Mouse (Mus musculus) C2C12 (cell line): ENCODE results near the gene 1700003E16Rik.

ENCODE experiments used
- CEBPB ChIP-seq: IDR thresholded peaks from one replicate; pipeline ENCODE4 v1.6.1; 2011; ENCODE audit warnings: low read depth, mild to moderate bottlenecking, control low read depth, moderate library complexity
- CTCF ChIP-seq: IDR thresholded peaks from one replicate; pipeline ENCODE4 v1.5.1; 2011; ENCODE audit not compliant: control insufficient read depth, insufficient read depth, insufficient read length
- MAX ChIP-seq: IDR thresholded peaks from one replicate; pipeline ENCODE4 v1.6.1; 2011; ENCODE audit warnings: mild to moderate bottlenecking, control low read depth
- MYOD1 ChIP-seq: IDR thresholded peaks from one replicate; pipeline ENCODE4 v1.6.1; 2011; ENCODE audit warnings: low read depth; ENCODE audit not compliant: control insufficient read depth, insufficient read length

DNA sequence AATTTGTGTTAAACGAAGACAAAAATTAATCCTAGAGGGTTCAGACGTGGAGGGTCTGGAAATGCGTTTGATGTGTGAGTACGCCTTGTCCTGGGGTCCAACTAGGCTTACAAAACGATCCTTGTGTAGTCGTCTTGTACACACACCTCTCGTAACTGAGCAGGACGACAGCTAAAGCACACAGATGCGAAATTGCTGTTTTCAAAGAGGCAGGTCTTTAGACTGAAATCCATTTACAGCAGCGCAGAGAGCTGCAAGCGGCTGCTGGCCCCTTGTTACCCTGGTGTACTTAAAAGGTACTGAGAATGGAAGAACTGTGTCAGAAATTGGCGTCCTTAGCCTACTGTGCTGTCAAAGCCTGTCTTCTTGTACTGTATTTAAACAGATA, 10.0 kb downstream of the 1700003E16Rik start:
- TF ChIP-seq MYOD1, result no peak
- no peak for TF ChIP-seq CTCF
- no peak for TF ChIP-seq MAX
- no peak for TF ChIP-seq CEBPB
